Mouse (Mus musculus): ENCODE measurements around the gene Intu. TPM values are rescaled to one million over a fixed set of nuclear protein-coding genes. Genes with fewer than 3 reads are reported as not detected.

Intu gene
- total RNA-seq, 4 experiments from 2014 or later, result 6.3 to 7.6 (median 6.9) TPM

- DNase-seq (ENCODE audit: low spot score in 2 of 2), result peak in 1 of 2 experiments; percentile 15
Observed at GRCm38 (mm10) chr3:40682404-40682803, 151.3 kb downstream of the Intu start.

GRCm38 (mm10) chr3:40683171-40683570, 152.1 kb downstream of the Intu start:
- no peak for DNase-seq (ENCODE audit: low spot score in 2 of 2)

GRCm38 (mm10) chr3:40685855-40686515, 154.9 kb downstream of the Intu start:
- no peak for DNase-seq (ENCODE audit: low spot score in 2 of 2)

- no peak for DNase-seq (ENCODE audit: low spot score in 2 of 2)
Observed at GRCm38 (mm10) chr3:40686836-40687235, 155.8 kb downstream of the Intu start.

GRCm38 (mm10) chr3:40687588-40687987, 156.5 kb downstream of the Intu start:
- DNase-seq (ENCODE audit: low spot score in 2 of 2), result no peak

GRCm38 (mm10) chr3:40691566-40691965, 160.5 kb downstream of the Intu start:
- DNase-seq (ENCODE audit: low spot score in 2 of 2), result no peak

GRCm38 (mm10) chr3:40693435-40693834, 162.3 kb downstream of the Intu start:
- DNase-seq (ENCODE audit: low spot score in 2 of 2), result no peak

- DNase-seq (ENCODE audit: low spot score in 2 of 2), result no peak
Observed at GRCm38 (mm10) chr3:40693960-40694359, 162.9 kb downstream of the Intu start.

GRCm38 (mm10) chr3:40694438-40694837, 163.4 kb downstream of the Intu start:
- no peak for DNase-seq (ENCODE audit: low spot score in 2 of 2)

- no peak for DNase-seq (ENCODE audit: low spot score in 2 of 2)
Observed at GRCm38 (mm10) chr3:40695162-40695561, 164.1 kb downstream of the Intu start.

- DNase-seq (ENCODE audit: low spot score in 2 of 2), result no peak
Observed at GRCm38 (mm10) chr3:40698834-40699233, 167.7 kb downstream of the Intu start.

GRCm38 (mm10) chr3:40704816-40705430, 173.8 kb downstream of the Intu start:
- no peak for DNase-seq (ENCODE audit: low spot score in 2 of 2)

GRCm38 (mm10) chr3:40708655-40709054, 177.6 kb downstream of the Intu start, which contains the start of gene Slc25a31:
Slc25a31 (plus strand) TSS chr3:40708855.
- DNase-seq (ENCODE audit: low spot score in 2 of 2), result no peak

- no peak for DNase-seq (ENCODE audit: low spot score in 2 of 2)
Observed at GRCm38 (mm10) chr3:40716056-40716455, 185.0 kb downstream of the Intu start.

- no peak for DNase-seq (ENCODE audit: low spot score in 2 of 2)
Observed at GRCm38 (mm10) chr3:40719022-40719421, 187.9 kb downstream of the Intu start.

- no peak for DNase-seq (ENCODE audit: low spot score in 2 of 2)
Observed at GRCm38 (mm10) chr3:40738381-40738912, 207.4 kb downstream of the Intu start.

GRCm38 (mm10) chr3:40744024-40744835, 213.1 kb downstream of the Intu start, which contains the start of gene Hspa4l:
Hspa4l (plus strand) TSS chr3:40744495.
- DNase-seq (ENCODE audit: low spot score in 2 of 2), result no peak

GRCm38 (mm10) chr3:40744836-40745660, 214.0 kb downstream of the Intu start:
- DNase-seq (ENCODE audit: low spot score in 2 of 2), result peak; percentile 88

GRCm38 (mm10) chr3:40745661-40746547, 214.8 kb downstream of the Intu start:
- DNase-seq (ENCODE audit: low spot score in 2 of 2), result no peak

Measured in left cerebral cortex, adult 8-10 months (tissue).